Mouse (Mus musculus) urinary bladder, postnatal 36 days (tissue): Measurements from ENCODE around the gene Slc22a20.

ENCODE experiments used
- DNase-seq, 2 experiments: peaks; one replicate each; pipeline ENCODE4 v3.0.0; 2022; ENCODE audit warnings: low spot score in 2 of 2, mixed read lengths in 1 of 2

Gene Slc22a20

GRCm38 (mm10) chr19:5924713-5925093 lies 61.2 kb downstream of the Slc22a20 start, which contains the start of gene Cdc42ep2:
Gene Cdc42ep2 (minus strand): TSS chr19:5924816.
- DNase-seq = peak; percentile 93 to 97

DNA sequence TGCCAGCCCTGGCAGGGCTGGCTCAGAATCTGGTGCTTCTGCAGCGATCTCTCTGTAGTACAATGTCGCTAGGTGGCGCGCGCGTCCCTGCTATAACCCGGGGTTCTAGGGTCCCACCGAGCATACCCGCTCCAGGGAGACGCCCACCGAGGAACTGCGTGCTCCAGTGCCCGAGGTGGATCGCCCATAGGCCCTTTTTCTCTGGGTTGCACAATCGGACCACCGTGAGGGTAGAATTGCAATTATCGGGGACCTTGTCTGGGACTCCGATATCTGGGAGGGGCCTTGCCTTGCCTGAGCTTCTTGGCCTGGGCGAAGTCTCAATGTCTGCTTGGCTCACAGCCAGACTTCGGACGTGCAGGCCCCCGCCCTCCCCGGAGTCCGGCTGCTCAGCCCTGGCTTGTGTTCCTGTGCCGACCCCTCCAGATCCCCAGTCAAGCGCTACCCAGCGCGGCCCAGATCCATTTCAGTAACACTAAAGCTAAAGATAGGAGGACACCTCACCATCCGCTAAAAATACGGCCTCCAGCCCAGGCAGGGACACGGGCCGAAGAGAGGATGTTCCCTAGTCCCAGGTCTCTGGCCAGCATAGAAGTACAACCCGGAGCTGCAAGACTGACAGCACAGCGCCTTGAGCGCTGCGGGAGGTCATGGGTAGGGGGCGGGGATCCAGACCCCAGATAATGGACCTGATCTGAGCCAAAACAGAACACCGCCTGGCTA lies 61.8 kb downstream of the Slc22a20 start:
- peak; percentile 83 to 90 for DNase-seq

- no peak for DNase-seq
These were observed 63.0 kb downstream of the Slc22a20 start for GRCm38 (mm10) chr19:5922963-5923362.

- DNase-seq = no peak
These were observed 63.6 kb downstream of the Slc22a20 start for GRCm38 (mm10) chr19:5922119-5922942.

DNA sequence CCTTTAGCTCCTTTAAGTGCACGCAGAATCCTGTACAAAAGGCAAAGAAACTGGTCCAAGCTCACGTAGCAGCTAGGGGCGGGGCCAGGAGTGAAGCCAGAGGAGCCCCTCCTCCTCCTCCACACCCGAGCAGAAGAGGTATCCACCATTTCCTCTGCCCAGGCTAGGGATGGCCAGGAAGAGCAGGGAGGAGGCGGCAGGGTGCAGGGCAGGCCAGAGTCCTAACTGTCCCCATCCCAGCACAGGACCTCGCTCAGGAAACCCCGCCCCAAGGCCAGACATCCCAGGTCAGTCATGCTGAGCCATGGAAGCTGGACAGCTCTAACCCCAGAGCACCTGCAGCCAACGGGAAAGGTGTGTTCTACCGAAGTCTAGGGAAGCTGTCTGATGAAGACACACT lies 64.2 kb downstream of the Slc22a20 start:
- no peak for DNase-seq
